8 mouse cellular contexts compared by ENCODE assay signal in genomic region chr9:96259017-96259512, GRCm38 (mm10).
A peak's percentile ranks its signal among the peaks of the same experiment; 100 is the strongest.
DNase-seq lines count a peak whose midpoint lies in the region; ATAC-seq and TF ChIP-seq lines count a peak whose summit lies in the region.

No protein-coding gene starts in this region.

- 0 out of 2 replicates have a peak, but pooled peaks have one; percentile 22 for TF ChIP-seq CTCF in heart, adult 2 months (IDR thresholded peaks at IDR 0.05)
- no peak for TF ChIP-seq CTCF in G1E (IDR thresholded peaks at IDR 0.05; ENCODE audit: low read depth, low read length)
- peak; percentile 33 for TF ChIP-seq CTCF in midbrain, postnatal 0 days (IDR thresholded peaks at IDR 0.05)

- no peak for TF ChIP-seq EP300 in heart, adult 2 months (IDR thresholded peaks at IDR 0.05; ENCODE audit: insufficient read depth, low read depth, low read length)

- H3K4me2 ChIP-seq in embryonic facial prominence, embryonic 15.5 days (replicated peaks), result peak overlapping the region; percentile 52
- peak overlapping the region; percentile 34 for H3K4me2 ChIP-seq in hindbrain, embryonic 11.5 days (replicated peaks; ENCODE audit: low read depth, low read length)
- H3K4me2 ChIP-seq in limb, embryonic 14.5 days (replicated peaks; ENCODE audit: low read depth, low read length, severe bottlenecking), result peak overlapping the region; percentile 55
- peak overlapping the region; percentile 51 for H3K4me2 ChIP-seq in midbrain, postnatal 0 days (ENCODE audit: low read depth, low read length, poor library complexity, severe bottlenecking)

- no peaks in the 10 kb centered on the region for H3K36me3 ChIP-seq in heart, adult 2 months (ENCODE audit: control insufficient read depth, insufficient read depth, low read length)
- H3K36me3 ChIP-seq in G1E (replicated peaks), result peaks cover 4% of the 10 kb centered on the region
- no peaks in the 10 kb centered on the region for H3K36me3 ChIP-seq in embryonic facial prominence, embryonic 15.5 days
- H3K36me3 ChIP-seq in hindbrain, embryonic 11.5 days (ENCODE audit: control insufficient read depth, insufficient read depth, low read length), result no peaks in the 10 kb centered on the region
- no peaks in the 10 kb centered on the region for H3K36me3 ChIP-seq in limb, embryonic 14.5 days (ENCODE audit: control insufficient read depth, insufficient read depth, low read length)
- H3K36me3 ChIP-seq in midbrain, postnatal 0 days (ENCODE audit: insufficient read depth, low read length), result no peaks in the 10 kb centered on the region

- peak overlapping the region; percentile 42 for H3K4me3 ChIP-seq in heart, adult 2 months
- peak overlapping the region; percentile 63 for H3K4me3 ChIP-seq in G1E (ENCODE audit: low read depth, low read length)
- peak overlapping the region; percentile 48 for H3K4me3 ChIP-seq in embryonic facial prominence, embryonic 15.5 days (replicated peaks)
- peak overlapping the region; percentile 43 for H3K4me3 ChIP-seq in hindbrain, embryonic 11.5 days (ENCODE audit: low read depth, low read length)
- peak overlapping the region; percentile 47 for H3K4me3 ChIP-seq in limb, embryonic 14.5 days (replicated peaks; ENCODE audit: low read length)
- peak overlapping the region; percentile 40 for H3K4me3 ChIP-seq in midbrain, postnatal 0 days (ENCODE audit: low read depth, low read length)

- no peaks in the 10 kb centered on the region; the same call in 1 of the 2 replicates for H3K4me1 ChIP-seq in heart, adult 2 months (ENCODE audit: control insufficient read depth, insufficient read depth, low read length)
- peaks cover 7% of the 10 kb centered on the region for H3K4me1 ChIP-seq in G1E (ENCODE audit: insufficient read depth, low read depth, low read length)
- H3K4me1 ChIP-seq in embryonic facial prominence, embryonic 15.5 days, result no peaks in the 10 kb centered on the region
- H3K4me1 ChIP-seq in hindbrain, embryonic 11.5 days (replicated peaks; ENCODE audit: control insufficient read depth, insufficient read depth, low read length), result no peaks in the 10 kb centered on the region
- H3K4me1 ChIP-seq in limb, embryonic 14.5 days (ENCODE audit: control insufficient read depth, insufficient read depth, low read length), result no peaks in the 10 kb centered on the region
- no peaks in the 10 kb centered on the region for H3K4me1 ChIP-seq in midbrain, postnatal 0 days (ENCODE audit: insufficient read depth, low read length)

- no peak for TF ChIP-seq POLR2A in heart, adult 2 months (IDR thresholded peaks at IDR 0.05; ENCODE audit: insufficient read depth, low read depth, low read length)
- no peak for TF ChIP-seq POLR2A in limb, embryonic 14.5 days (IDR thresholded peaks at IDR 0.05; ENCODE audit: borderline replicate concordance, extremely low read depth, insufficient read depth, insufficient read length)

- no peak overlapping the region for H3K27ac ChIP-seq in heart, adult 2 months
- H3K27ac ChIP-seq in embryonic facial prominence, embryonic 15.5 days (replicated peaks), result no peak overlapping the region; the same call in 1 of the 2 replicates
- peak overlapping the region; percentile 79 for H3K27ac ChIP-seq in hindbrain, embryonic 11.5 days (ENCODE audit: low read depth, low read length)
- H3K27ac ChIP-seq in limb, embryonic 14.5 days (replicated peaks; ENCODE audit: low read depth, low read length), result no peak overlapping the region
- H3K27ac ChIP-seq in midbrain, postnatal 0 days (ENCODE audit: low read depth, low read length), result no peak overlapping the region

- no peak for DNase-seq in heart, adult 2 months
- DNase-seq in heart, postnatal 25 days (ENCODE audit: low spot score), result no peak
- peak; percentile 29 for DNase-seq in G1E (ENCODE audit: low spot score)
- DNase-seq in hindbrain, embryonic 11.5 days (ENCODE audit: low spot score), result peak; percentile 77
- peak; percentile 83 for DNase-seq in limb, embryonic 14.5 days (ENCODE audit: low spot score)
- peak; percentile 74 for DNase-seq in midbrain, postnatal 0 days (ENCODE audit: low spot score)
- DNase-seq in gastrocnemius, adult 8-10 months (ENCODE audit: low spot score in 2 of 2), result no peak

- no peaks in the 10 kb centered on the region for H3K27me3 ChIP-seq in heart, adult 2 months (ENCODE audit: control insufficient read depth, insufficient read depth, low read length)
- H3K27me3 ChIP-seq in G1E (ENCODE audit: insufficient read depth, low read length), result no peaks in the 10 kb centered on the region
- no peaks in the 10 kb centered on the region for H3K27me3 ChIP-seq in embryonic facial prominence, embryonic 15.5 days
- H3K27me3 ChIP-seq in hindbrain, embryonic 11.5 days (ENCODE audit: control insufficient read depth, insufficient read depth, low read length), result no peaks in the 10 kb centered on the region
- H3K27me3 ChIP-seq in limb, embryonic 14.5 days (ENCODE audit: control insufficient read depth, insufficient read depth, low read length), result no peaks in the 10 kb centered on the region
- H3K27me3 ChIP-seq in midbrain, postnatal 0 days (ENCODE audit: insufficient read depth, low read length), result no peaks in the 10 kb centered on the region

- WGBS in heart, adult 2 months, result 15% methylated on average over 5 of the region's 5 CpGs
- WGBS in embryonic facial prominence, embryonic 15.5 days, result 2% methylated on average over 5 of the region's 5 CpGs
- 1% methylated on average over 5 of the region's 5 CpGs for WGBS in hindbrain, embryonic 11.5 days
- WGBS in limb, embryonic 14.5 days, result 2% methylated on average over 5 of the region's 5 CpGs
- WGBS in midbrain, postnatal 0 days, result under 1% methylated on average over 5 of the region's 5 CpGs

- intact Hi-C loops in heart, adult 2 months (cut with DNase I), result no loop called here
- intact Hi-C loops in heart, postnatal 25 days (cut with DNase I), result no loop called here

- no peaks in the 10 kb centered on the region for H3K9me3 ChIP-seq in G1E (replicated peaks)
- no peaks in the 10 kb centered on the region for H3K9me3 ChIP-seq in embryonic facial prominence, embryonic 15.5 days (replicated peaks)
- no peaks in the 10 kb centered on the region for H3K9me3 ChIP-seq in hindbrain, embryonic 11.5 days (ENCODE audit: control insufficient read depth, low read length)
- no peaks in the 10 kb centered on the region for H3K9me3 ChIP-seq in limb, embryonic 14.5 days (ENCODE audit: control insufficient read depth, low read length)
- H3K9me3 ChIP-seq in midbrain, postnatal 0 days (ENCODE audit: low read length), result no peaks in the 10 kb centered on the region

- no peaks in the 10 kb centered on the region for H3K79me2 ChIP-seq in heart, adult 2 months (replicated peaks; ENCODE audit: control insufficient read depth, insufficient read depth, low read length)

- peak; percentile 36; the same call in 1 of the 2 replicates for ATAC-seq in G1E (ENCODE audit: extremely low read depth, insufficient number of reproducible peaks, low FRiP score, poor library complexity, severe bottlenecking)
- no peak for ATAC-seq in embryonic facial prominence, embryonic 15.5 days (ENCODE audit: insufficient number of reproducible peaks, low FRiP score, low TSS enrichment, low read depth)
- peak; percentile 63 for ATAC-seq in hindbrain, embryonic 11.5 days (ENCODE audit: low FRiP score)
- peak; percentile 78 for ATAC-seq in limb, embryonic 14.5 days (ENCODE audit: low FRiP score, low read depth)
- ATAC-seq in midbrain, postnatal 0 days (ENCODE audit: low FRiP score), result peak; percentile 74

- H3K9ac ChIP-seq in heart, adult 2 months (ENCODE audit: low read depth, low read length), result no peak overlapping the region; the same call in 1 of the 2 replicates
- no peak overlapping the region for H3K9ac ChIP-seq in embryonic facial prominence, embryonic 15.5 days
- H3K9ac ChIP-seq in hindbrain, embryonic 11.5 days (ENCODE audit: low read depth, low read length), result peak overlapping the region; percentile 57
- H3K9ac ChIP-seq in limb, embryonic 14.5 days (ENCODE audit: low read depth, low read length, severe bottlenecking), result peak overlapping the region; percentile 45
- 0 out of 2 replicates have a peak overlapping the region, but pooled peaks have one; percentile 39 for H3K9ac ChIP-seq in midbrain, postnatal 0 days (replicated peaks; ENCODE audit: low read length, poor library complexity, severe bottlenecking)

Comparison
In these comparisons a context has a peak if more than half of its experiments do, and no peak if none do; other contexts are left out.
1. DNase-seq: peak in G1E (single experiment), hindbrain, embryonic 11.5 days (single experiment), limb, embryonic 14.5 days (single experiment) and midbrain, postnatal 0 days (single experiment); none in heart, adult 2 months (0 of 2), heart, postnatal 25 days (single experiment) and gastrocnemius, adult 8-10 months (0 of 2).
2. H3K9ac ChIP-seq: peak in hindbrain, embryonic 11.5 days (single experiment), limb, embryonic 14.5 days (single experiment) and midbrain, postnatal 0 days (single experiment); none in heart, adult 2 months (single experiment) and embryonic facial prominence, embryonic 15.5 days (single experiment).
3. Peak in every context shown above with its lines, with median percentiles within 50 percentile points of each other: H3K4me3 ChIP-seq and H3K4me2 ChIP-seq.